Mouse (Mus musculus) 3T3-L1 (cell line): ENCODE results near the gene Slc35b1.
A peak's percentile ranks its signal among the peaks of the same experiment; 100 is the strongest.
"Not testable (repeated sequence)": the region's sequence is repeated elsewhere in the genome, so short reads cannot be mapped to it uniquely, and the experiment has no call there.

ENCODE experiments used
- DNase-seq: peaks from one replicate; pipeline ENCODE4 v3.0.0-alpha.2; 2015; ENCODE audit warnings: low read depth, low spot score

Gene Slc35b1

DNA sequence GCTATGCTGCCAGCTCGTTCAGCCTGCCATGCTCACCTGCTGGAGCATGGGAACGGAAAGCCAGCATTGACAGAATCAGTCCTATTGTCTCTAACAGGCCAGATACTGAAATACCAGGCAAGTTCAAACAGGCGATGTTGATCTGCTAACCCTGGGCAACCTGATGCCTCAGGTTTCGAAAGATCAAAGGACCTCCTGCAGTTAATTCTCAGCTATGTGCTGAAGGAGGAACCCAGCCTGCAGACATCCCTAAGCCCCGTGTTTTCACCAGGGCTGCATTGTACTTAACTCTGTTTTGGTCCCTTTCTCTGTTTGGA lies 9.0 kb downstream of the Slc35b1 start:
- DNase-seq = no peak

DNA sequence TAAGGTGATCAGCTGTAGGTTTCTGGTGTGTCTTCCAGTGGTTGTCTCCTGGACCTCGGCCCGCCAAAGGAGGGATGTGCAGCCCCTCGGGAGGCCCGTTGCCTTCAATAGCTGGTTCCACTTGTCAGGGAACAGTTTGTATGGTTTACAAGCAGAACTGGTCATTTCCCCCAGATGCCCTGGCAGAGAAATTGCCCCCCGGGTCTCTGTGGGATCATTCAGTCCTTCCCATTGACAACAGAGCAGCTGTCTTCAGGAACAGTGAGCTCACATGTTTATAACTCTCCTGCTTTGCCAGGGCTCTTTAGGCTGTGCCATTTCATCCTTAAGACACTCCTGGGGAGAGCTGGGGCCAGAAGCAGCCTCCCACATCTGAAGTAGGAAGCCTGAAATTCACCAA lies 9.6 kb downstream of the Slc35b1 start:
- no peak for DNase-seq

DNA sequence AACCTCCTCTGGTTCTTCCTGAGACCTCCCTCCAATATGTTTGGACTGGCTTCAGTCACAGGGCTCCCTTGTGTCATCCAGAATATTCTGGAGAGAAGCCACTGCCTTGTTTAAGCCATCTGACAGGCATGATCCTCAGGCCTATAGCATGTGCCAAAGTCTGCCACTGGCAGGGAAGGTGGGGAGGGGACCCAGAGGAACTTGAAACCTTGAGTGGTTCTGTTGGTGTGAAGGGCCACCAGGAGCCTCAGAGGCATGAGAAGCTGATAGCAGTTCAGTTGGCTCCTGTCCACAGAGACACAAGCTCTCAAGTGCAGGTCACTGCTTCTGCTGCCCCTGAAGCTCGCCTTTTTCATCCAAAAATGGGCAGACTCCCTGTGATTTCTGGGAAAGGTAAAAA lies 12.1 kb downstream of the Slc35b1 start:
- no peak for DNase-seq

DNA sequence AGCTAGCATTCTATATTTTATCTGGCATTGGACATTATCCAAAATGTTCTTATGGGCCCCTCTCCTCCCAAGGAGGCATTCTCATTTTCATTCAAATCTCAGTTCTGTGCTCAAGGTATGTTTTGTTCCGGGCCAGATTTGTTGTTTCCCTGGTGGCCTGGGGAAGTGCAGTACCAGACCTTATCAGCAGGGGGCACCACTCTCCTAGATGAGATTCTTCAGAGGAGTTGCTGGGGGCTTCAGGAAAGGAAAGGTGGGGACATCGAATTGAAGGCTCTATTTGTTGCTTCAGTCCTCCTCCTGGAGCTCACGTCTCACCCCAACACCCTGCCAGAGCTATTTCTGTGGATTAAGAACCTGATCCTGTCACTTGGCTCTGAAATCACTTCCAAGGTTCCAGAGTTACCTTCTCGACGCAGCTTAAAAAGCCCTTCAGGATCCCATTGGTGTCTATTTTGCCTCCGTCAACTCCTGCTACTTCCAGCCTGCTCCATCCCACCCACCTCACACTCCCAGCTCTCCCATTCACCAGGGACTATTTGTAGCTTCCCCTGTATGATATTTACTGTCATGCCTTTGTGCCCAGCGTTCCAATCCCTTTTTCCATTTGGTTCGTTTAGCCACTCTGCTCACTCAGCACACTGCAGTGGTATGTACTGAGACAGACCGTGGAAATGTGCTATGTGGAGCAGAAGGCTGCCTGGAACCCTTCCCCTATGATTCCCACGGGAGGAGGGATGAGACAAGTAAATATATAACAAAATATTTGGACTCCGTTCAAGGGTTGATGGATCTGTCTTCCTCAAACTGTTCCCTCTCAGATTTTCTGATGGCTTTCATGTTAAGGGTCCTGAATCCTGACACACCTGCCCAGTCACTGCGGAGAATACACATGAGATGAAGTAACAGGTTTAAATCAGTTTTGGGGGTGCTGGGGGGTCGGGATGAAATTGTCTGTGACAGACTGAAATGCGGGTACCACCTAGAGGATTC lies 13.6 kb downstream of the Slc35b1 start:
- peak; percentile 76 for DNase-seq

DNA sequence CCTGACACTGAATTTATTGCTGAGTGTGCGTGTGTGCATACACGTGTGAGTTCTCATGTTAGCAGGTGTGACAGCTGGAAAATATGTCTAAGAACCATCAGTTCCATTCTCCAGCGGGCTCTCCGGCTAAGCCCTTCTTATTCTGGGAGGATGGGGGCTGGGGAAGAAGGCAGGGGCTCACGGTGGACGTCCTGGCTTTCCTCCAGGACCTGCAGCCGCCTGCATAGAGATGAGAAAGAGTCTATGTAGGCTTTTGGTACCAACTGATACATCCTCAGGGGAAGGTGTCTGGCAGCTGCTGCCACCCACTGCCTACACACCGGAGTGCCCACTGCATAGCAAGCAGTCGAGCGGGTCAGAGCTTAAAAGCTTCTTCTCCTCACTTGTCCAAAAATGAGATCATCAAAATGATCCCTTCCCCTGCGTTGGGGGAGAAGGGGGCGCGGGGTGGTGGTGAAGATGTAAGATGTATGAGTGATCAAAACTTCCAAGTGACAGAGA lies 15.1 kb downstream of the Slc35b1 start:
- no peak for DNase-seq

DNA sequence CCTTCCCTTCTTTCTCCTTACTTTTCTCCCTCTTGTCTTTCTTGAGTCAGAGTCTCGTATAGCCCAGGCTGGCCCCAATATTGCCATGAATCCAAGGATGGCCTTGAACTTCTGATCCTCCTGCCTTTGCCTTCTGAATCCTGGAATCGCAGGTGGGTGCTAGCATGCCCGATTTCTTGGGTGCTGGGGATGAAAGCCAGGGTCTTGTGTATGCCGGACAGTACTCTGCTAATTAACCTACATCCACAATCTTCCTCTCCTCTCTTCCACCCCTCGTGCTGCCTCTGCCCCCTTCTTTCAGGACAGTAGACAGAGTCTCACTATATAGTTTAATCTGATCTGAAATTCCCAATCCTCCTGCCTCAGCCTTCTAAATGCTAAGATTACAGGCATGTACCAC lies 17.1 kb downstream of the Slc35b1 start:
- no peak for DNase-seq

DNA sequence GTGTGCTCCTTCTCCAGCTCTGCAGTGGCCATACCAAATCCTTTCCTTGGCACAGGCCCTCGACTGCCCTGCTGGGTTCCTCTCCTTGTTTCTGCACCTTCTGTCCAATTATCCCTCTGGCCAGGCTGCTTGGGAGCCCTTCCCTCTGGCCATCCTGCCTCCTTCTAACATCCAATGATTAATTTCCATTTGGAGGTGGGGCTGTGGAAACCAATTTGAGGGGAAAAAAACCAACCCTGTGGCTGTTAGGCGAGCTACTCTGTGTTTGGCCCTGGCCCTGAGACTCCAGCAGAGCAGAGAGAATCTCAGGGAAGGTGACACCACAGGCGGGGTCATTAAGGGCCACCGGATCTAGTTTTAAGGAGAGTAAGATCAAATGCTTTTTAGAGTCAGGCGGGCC lies 17.7 kb downstream of the Slc35b1 start:
- DNase-seq = peak; percentile 16

DNA sequence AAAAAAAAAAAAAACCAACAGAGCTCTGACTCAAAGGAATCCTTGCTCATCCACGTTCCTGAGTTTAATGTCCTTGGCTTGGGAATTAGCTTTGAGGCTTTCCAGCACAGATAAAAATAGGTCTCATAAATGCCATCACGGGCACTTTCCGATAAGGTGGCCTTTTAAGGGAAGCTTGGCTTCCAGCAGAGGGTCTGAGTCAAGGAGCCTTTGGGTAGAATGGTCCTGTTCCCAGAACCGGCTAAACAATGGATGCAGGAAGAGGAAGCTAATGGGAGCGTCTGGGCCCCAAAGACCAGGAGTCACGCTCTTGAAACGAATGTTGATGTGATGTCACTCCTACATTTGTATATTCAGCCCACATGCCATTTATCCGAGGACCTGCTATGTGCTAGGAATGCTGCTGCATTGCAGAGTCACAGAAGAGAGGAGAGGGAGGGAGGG lies 18.2 kb downstream of the Slc35b1 start:
- DNase-seq = peak; percentile 48

DNA sequence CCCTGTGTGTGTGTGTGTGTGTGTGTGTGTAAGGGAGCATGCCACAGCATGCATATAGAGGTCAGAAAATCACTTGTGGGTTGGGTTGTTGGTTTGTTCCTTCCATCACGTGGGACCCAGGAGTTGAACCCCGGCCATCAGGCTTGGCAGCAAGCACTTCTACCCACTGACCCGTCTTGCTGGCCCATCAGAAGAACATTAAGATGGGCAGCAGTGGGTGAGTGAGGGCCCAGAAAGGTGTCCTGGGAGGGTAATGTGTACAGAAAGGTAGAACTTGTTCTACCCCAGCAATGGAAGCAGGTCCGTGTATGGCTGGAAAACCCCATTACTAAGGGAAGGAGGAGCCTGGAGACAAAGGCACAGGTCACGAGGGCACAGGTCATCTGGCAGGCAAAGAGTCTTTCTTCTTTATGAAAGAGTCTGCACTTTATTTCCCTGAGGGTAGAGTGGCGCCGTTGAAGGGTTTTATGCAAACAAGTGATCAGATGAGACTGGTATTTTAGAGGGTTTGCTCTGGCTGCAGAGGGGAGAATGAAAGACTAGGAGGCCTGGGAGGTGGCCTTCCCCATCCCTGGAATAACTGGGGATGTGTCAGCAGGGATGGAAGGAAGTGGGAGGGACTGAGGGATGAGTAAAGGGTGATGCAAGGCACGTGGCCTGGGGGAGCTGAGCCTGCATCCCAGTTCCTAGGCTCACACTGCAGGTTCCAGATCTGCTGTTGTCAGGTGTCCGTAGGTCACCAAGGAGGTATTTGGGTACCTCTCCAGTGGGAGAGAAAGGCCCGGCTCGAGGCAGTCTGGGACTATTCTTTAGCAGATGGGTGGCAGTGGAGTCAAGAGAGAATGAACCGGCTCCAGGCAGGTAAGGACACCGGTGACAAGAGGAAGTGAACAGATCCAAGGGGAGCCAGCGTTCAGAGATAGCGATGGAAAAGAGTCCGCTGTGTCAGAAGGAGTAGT lies 19.2 kb downstream of the Slc35b1 start:
- DNase-seq = peak; percentile 81

DNA sequence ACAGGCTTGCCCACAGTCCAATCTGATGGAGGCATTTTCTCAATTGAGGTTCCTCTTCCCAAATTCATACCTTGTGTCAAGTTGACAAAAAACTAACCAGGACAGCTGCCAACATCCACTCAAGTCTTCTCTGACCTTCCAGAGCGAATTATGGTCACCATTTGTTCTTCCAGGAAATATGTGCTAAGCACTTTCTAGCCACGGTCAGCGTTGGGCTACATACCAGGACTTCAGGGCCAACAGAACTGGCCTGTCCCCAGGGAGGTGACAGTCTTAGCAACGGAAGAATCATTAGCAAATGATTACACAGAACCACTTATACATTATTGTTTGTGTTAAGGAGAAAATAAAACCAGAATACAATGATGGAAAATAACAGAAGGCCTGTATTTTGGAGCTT lies 21.3 kb downstream of the Slc35b1 start:
- peak; percentile 28 for DNase-seq

DNA sequence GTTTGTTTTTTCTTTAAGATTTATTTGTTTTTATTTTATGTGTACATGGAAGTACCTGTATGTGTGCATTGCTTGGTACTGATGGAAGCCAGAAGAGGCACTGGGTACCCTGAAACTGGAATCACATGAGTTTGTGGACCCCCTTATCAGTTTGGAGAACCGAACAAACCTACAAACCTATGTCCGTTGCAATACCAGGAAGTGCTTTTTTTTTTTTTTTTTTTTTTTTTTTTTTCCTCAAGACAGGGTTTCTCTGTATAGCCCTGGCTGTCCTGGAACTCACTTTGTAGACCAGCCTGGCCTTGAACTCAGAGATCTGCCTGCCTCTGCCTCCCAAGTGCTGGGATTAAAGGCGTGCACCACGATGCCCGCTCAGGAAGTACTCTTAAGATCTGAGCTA lies 21.9 kb downstream of the Slc35b1 start:
- not testable (repeated sequence) for DNase-seq

DNA sequence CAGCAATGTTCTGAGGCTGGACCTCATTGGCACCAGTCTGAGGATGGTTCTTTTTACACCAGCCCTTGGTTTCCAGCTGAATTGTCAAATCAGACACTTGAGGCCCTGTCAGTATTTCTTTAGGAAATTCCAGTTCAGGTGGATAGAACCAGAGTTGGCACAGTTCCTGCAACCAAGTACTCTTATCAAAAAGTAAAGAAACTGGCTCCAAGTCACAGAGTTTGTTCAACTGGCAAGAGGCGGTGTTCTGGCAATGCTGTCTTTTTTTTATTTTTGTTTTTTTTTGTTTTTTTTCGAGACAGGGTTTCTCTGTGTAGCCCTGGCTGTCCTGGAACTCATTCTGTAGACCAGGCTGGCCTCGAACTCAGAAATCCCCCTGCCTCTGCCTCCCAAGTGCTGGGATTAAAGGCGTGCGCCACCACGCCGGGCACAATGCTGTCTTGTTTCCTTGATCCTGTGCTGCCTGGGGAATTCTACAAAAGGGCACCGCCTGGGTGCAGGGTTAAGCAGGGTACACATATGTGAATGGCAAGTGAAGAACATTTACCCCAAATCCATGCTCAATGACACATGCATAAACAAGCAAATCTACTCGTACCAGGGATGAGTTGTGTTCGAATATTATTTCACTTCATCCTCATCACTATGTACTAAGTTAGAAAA lies 25.1 kb downstream of the Slc35b1 start:
- no peak for DNase-seq

DNA sequence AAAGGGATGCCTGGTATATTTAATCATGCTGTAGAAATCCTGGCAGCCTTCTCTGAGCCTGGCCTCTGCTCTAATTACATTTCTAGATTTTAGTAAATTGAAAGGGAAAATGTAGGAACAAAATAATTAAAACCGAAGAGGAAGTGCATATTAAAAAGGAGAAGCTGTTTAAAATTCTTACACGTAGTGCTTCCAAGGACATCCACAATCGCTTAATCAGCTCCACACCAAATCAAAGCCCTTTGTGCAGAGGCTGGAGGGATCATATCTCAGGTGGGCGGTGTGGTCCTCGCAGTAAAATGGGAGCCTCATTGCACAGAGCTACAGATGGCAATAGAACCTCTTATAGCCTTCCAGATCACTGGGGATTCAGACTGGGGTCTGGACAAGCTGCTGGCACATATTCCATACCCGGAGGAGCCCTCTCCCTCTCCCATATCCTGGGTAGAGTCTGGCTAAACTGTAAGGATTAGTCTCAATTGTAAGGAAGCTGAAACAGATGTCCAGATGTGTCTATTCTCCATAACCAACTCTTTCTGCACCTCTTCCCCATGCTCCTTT lies 27.0 kb downstream of the Slc35b1 start:
- no peak for DNase-seq

DNA sequence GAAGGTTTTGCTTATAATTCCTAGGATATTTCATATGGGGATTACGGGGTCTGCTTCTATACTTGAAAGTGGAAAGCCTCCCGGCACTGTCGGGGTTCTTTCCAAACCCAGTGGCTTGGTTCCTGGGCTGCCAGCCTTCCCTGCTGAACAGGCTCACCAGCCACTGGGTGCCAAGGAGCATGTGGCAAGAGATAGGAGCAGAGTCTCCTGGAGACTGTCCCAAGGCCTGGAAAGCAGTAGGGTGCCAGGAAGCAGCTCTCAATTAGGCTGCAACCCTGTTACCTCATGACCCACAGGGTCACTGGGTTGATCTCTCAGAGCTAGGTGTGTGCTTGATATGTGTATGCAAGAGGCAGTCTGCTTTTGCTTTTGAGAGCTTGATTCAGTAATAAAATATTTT lies 28.1 kb downstream of the Slc35b1 start:
- no peak for DNase-seq

DNA sequence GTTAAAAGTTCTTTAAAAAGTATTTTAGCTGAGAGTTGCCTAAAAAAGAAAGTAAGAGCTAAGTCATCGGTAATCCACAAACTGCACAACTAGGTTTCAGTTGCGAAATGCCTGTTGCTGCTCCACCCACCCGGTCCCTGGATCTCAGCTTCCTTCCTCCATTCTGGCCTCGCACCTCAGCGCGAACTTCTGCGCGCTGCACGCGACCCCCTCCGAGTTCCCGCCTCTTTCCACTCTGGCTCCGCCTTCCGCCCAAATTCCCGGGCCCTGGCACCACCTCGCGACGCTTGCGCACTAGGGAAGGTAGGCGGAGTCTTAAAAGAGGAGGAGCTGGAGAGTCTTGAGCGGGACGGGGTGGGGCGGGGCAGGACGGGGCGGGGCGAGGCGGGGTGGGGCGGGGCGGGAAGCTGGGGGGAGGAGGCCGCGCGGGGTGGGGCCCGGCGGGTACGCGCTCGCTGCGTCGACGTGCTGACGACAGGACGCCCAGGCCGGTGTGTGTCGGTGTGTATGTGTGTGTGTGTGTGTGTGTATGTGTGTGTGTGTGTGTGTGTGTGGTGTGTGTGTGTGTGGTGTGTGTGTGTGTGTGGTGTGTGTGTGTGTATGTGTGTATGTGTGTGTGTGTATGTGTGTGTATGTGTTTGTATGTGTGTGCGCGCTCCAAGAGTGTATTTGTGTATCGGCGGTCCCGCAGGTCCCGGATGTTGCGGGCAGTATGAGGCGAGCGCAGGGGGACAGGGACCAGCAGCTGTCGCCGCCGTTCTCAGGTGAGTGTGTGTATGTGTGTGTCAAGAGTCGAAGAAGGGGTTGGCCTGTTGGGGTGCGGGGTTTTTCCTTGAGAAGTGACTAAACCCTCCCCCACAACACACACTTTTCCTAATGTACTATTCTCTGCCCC lies 29.4 kb downstream of the Slc35b1 start, which contains the start of gene Spop:
Gene Spop, plus strand, starts transcription at position 440 of the 895 bp plus-strand sequence.
- DNase-seq = peak; percentile 91

DNA sequence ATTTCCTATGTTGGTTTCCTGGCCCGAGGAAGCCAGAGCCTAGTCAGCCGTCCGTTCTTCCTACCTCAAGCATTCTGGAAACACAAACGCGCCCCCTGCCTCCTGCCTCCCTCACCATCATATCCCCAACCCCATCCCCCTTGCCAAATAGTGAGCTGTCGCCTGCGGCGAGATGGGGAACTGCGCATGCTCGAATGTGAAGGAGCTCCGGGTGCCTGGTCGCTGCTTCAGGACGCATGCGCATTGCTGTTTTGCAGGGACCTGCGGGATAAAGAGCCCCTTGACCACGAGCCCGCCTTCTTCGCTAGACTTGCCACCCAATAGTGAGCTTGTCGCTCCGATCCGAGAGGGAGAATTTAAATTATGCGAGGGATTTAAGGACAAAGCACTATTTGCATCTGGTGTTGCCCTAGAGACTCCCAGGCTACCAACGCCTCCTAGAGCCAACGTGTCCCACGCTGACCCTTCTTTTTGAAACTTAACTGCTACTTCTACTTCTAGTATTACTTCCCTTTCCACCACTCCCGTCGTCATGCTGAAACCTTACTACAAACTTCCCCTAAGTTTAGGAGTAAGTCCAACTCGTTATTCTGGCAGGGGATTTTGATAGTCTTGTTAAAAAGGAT lies 30.2 kb downstream of the Slc35b1 start:
- DNase-seq = peak; percentile 99

DNA sequence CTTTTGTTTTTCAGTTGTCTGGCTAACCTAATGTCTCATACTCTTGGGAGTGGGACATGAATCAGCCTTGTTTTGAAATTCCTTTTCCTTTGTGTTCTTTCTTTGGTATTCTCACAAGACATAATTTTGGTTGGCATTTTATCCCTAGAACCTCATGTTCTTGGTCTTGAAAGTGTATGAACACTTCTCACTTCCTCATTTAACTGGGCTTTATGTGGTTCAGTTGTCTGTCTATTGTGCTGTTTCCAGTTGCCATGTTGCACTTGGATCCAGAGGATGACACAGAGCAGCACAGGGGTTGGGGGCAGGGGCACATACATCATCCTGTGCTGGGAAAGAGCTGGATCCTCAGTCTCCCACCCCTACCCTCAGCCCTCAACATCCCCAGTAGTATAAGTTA lies 31.4 kb downstream of the Slc35b1 start:
- DNase-seq = peak; percentile 49

DNA sequence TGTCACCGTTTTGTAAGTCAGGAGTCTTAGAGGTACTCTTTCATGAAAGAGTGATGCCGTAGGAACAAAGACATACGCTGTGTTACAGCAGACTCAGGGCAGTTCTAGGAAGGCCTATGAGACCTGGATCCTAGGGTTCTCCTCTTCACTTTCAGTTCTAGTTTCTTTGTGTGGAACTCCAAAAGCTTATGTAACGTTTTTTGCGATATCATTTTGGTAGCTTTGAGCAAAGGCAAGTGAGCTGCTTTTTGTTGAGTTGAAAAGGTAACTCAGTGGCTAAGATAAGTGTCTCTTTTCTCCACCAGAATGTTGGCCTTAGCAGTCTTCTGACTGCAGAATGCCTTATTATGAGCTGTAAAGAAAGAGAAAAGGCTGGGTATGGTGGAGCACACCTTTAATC lies 32.8 kb downstream of the Slc35b1 start:
- no peak for DNase-seq

DNA sequence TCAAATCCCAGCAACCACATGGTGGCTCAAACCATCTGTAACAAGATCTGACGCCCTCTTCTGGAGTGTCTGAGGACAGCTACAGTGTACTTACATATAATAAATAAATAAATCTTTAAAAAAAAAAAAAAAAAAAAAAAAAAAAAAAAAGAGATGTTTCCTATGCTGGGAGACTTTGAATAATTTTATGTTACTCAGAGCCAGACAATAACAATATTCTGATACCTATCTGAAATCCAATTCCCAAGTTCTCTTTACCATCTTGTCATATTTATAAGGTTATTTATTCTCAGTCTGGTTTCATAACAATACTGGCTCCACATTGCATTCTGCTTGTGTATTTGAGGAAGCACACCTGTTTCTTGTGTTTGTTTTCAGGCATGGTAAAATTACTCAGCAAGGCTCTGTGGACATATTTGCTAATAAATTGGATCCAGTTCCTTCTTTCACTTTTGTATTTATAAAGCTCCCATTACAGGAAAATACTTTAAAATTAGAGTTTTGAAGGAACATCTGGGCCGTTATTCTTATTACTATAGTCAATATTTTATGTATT lies 36.5 kb downstream of the Slc35b1 start:
- DNase-seq = no peak
